Mouse (Mus musculus) heart, postnatal 0 days (tissue): ENCODE results near the gene Elavl4.

ENCODE experiments used
- CTCF ChIP-seq: IDR thresholded peaks from 2 replicates; pipeline ENCODE4 v1.5.1; 2016; ENCODE audit warnings: antibody characterized with exemption, control low read depth, low read depth
- EP300 ChIP-seq: IDR thresholded peaks from 2 replicates; pipeline ENCODE4 v1.6.1; 2016; ENCODE audit warnings: antibody characterized with exemption, low read depth

GRCm38 (mm10) chr4:110293238-110293637 is 58.5 kb downstream of the Elavl4 start:
- no peak for TF ChIP-seq EP300
- TF ChIP-seq CTCF = no peak
